Mouse (Mus musculus) stomach, postnatal 0 days (tissue): ENCODE measurements around the gene Cpsf4l. TPM values are rescaled to one million over a fixed set of nuclear protein-coding genes. Genes with fewer than 3 reads are reported as not detected.

Experiments
- ATAC-seq: fragments of 200-750 bp; cut with Nextera tagmentation; 2 replicates; pipeline ENCODE4 v1.8.0; 2017; ENCODE audit not compliant: low FRiP score, low TSS enrichment
- DNase-seq: peaks from one replicate; pipeline ENCODE4 v3.0.0-alpha.2; 2016; ENCODE audit warnings: low spot score
- H3K27ac ChIP-seq: fragments of 300-500 bp; sonication (generic); replicated peaks from 2 replicates; pipeline ENCODE4 v1.5.1; 2014; ENCODE audit warnings: mild to moderate bottlenecking, control low read depth
- H3K27me3 ChIP-seq: fragments of 300-500 bp; sonication (generic); 2 replicates; pipeline ENCODE4 v1.6.1; 2014; ENCODE audit warnings: low read length; ENCODE audit not compliant: control insufficient read depth, insufficient read depth
- H3K36me3 ChIP-seq: fragments of 300-500 bp; sonication (generic); 2 replicates; pipeline ENCODE4 v1.6.1; 2014; ENCODE audit warnings: low read length, mixed read lengths; ENCODE audit not compliant: control insufficient read depth, insufficient read depth
- H3K4me1 ChIP-seq: fragments of 300-500 bp; sonication (generic); replicated peaks from 2 replicates; pipeline ENCODE4 v1.6.1; 2014; ENCODE audit warnings: antibody characterized with exemption; ENCODE audit not compliant: control insufficient read depth, insufficient read depth
- H3K4me2 ChIP-seq: fragments of 300-500 bp; sonication (generic); replicated peaks from 2 replicates; pipeline ENCODE4 v1.6.1; 2014; ENCODE audit warnings: low read depth, mild to moderate bottlenecking, control low read depth, moderate library complexity
- H3K4me3 ChIP-seq: fragments of 300-500 bp; sonication (generic); 2 replicates; pipeline ENCODE4 v1.5.1; 2014; ENCODE audit warnings: low read depth, low read length, control low read depth
- H3K9ac ChIP-seq: fragments of 300-500 bp; sonication (generic); 2 replicates; pipeline ENCODE4 v1.6.1; 2014; ENCODE audit warnings: mild to moderate bottlenecking, low read length, control low read depth, mixed read lengths
- H3K9me3 ChIP-seq: fragments of 300-500 bp; sonication (generic); 2 replicates; pipeline ENCODE4 v1.6.1; 2016; ENCODE audit warnings: low read length; ENCODE audit not compliant: control insufficient read depth
- CTCF ChIP-seq: IDR thresholded peaks from 2 replicates; pipeline ENCODE4 v1.5.1; 2016; ENCODE audit warnings: antibody characterized with exemption, low read depth, mild to moderate bottlenecking, moderate library complexity
- EP300 ChIP-seq: optimal IDR thresholded peaks from 2 replicates; pipeline ENCODE3; 2016; ENCODE audit warnings: antibody characterized with exemption
- WGBS: fragments of 180-500 bp; shearing (Covaris S2); extraction: QIAGEN DNeasy Blood & Tissue Kit; methylation state at CpG from one replicate; pipeline ENCODE4 v1.1.7; 2014; 5-methylcytosine and 5-hydroxymethylcytosine counted together
- polyA plus RNA-seq: library from polyadenylated mRNA; unstranded; fragments of >200 nt; fragmentation: Nextera tagmentation; extraction: Ambion mirVana; gene quantifications from 2 replicates; pipeline ENCODE4 v1.2.1, GENCODE M21; 2015

Gene Cpsf4l
- polyA plus RNA-seq, 1 experiment from 2014 or later = 0.19 TPM

- Histone ChIP-seq H3K27ac (no peak overlapping the region), H3K9ac (no peak overlapping the region), H3K9me3 (no peaks in the 10 kb centered on the region), H3K27me3 (no peaks in the 10 kb centered on the region), H3K4me1 (no peaks in the 10 kb centered on the region; the same call in 1 of the 2 replicates), H3K4me2 (no peak overlapping the region), H3K36me3 (peaks cover 9% of the 10 kb centered on the region), H3K4me3 (no peak overlapping the region)
- no peak for TF ChIP-seq CTCF
- no peak for TF ChIP-seq EP300
- DNase-seq (no peak), ATAC-seq (no peak)
- 71% methylated on average over 2 of the region's 2 CpGs for WGBS
These were observed 33.0 kb downstream of the Cpsf4l start for GRCm38 (mm10) chr11:113676847-113677246.

DNA sequence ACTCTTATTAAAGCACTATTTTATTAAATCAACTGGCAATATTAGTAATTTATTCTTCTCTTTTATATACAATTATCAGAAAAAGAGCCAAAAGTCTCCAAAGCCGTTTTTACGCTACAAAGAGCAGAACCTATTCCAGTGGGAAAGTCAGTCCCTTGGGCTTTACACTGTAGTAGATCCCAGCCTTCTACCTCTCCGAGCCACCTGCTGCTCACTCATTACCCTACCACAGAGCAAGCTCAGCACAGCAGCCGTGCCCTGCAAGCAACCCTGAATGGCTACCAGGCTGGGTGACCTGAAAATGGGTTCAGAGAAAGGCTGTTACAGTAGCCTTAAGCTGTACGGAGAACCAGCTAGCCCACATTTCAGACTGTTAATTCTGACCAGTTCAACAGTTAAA is 35.2 kb downstream of the Cpsf4l start:
- no peak overlapping the region for H3K4me3 ChIP-seq

GRCm38 (mm10) chr11:113673614-113674013 is 36.2 kb downstream of the Cpsf4l start:
- H3K4me1 ChIP-seq = peaks cover under 1% of the 10 kb centered on the region; the same call in 1 of the 2 replicates
- TF ChIP-seq CTCF (no peak), EP300 (no peak)
- H3K9me3 ChIP-seq = no peaks in the 10 kb centered on the region
- no peak for DNase-seq
- H3K9ac ChIP-seq = no peak overlapping the region
- H3K36me3 ChIP-seq = peaks cover 9% of the 10 kb centered on the region
- no peak overlapping the region for H3K4me3 ChIP-seq
- H3K27ac ChIP-seq = 0 out of 2 replicates have a peak overlapping the region, but pooled peaks have one; percentile 25
- H3K4me2 ChIP-seq = no peak overlapping the region
- H3K27me3 ChIP-seq = no peaks in the 10 kb centered on the region
- WGBS = 82% methylated on average over 4 of the region's 4 CpGs
- ATAC-seq = no peak

More for the DNA sequence above, 35.2 kb downstream of the Cpsf4l start:
- TF ChIP-seq CTCF (no peak), EP300 (no peak)
- Histone ChIP-seq H3K27ac (no peak overlapping the region), H3K9ac (no peak overlapping the region), H3K36me3 (peaks cover 9% of the 10 kb centered on the region), H3K4me2 (no peak overlapping the region), H3K9me3 (no peaks in the 10 kb centered on the region), H3K4me1 (no peaks in the 10 kb centered on the region), H3K27me3 (no peaks in the 10 kb centered on the region)
- no peak for DNase-seq
- ATAC-seq = no peak
- 83% methylated on average over 5 of the region's 5 CpGs for WGBS

- TF ChIP-seq CTCF = no peak
- TF ChIP-seq EP300 = no peak
- Histone ChIP-seq H3K36me3 (no peaks in the 10 kb centered on the region; the same call in none of the 2 replicates), H3K27me3 (no peaks in the 10 kb centered on the region), H3K9ac (no peak overlapping the region), H3K9me3 (no peaks in the 10 kb centered on the region), H3K4me2 (no peak overlapping the region), H3K4me1 (peaks cover 3% of the 10 kb centered on the region), H3K27ac (no peak overlapping the region), H3K4me3 (no peak overlapping the region)
- no peak for ATAC-seq
- no peak for DNase-seq
- WGBS = 62% methylated on average over 4 of the region's 4 CpGs
These were observed 40.1 kb downstream of the Cpsf4l start for GRCm38 (mm10) chr11:113669711-113670110.

- H3K36me3 ChIP-seq = no peaks in the 10 kb centered on the region; the same call in 1 of the 2 replicates
- 76% methylated on average over 5 of the region's 5 CpGs for WGBS
- no peak overlapping the region for H3K4me2 ChIP-seq
- no peak overlapping the region; the same call in 1 of the 2 replicates for H3K27ac ChIP-seq
- H3K4me3 ChIP-seq = no peak overlapping the region
- ATAC-seq (no peak), DNase-seq (no peak)
- no peak overlapping the region for H3K9ac ChIP-seq
- TF ChIP-seq EP300 (no peak), CTCF (no peak)
- peaks cover 3% of the 10 kb centered on the region for H3K4me1 ChIP-seq
- no peaks in the 10 kb centered on the region for H3K9me3 ChIP-seq
- H3K27me3 ChIP-seq = no peaks in the 10 kb centered on the region
These were observed 41.0 kb downstream of the Cpsf4l start for GRCm38 (mm10) chr11:113668857-113669256.

GRCm38 (mm10) chr11:113667704-113668103 is 42.1 kb downstream of the Cpsf4l start:
- Histone ChIP-seq H3K9me3 (no peaks in the 10 kb centered on the region), H3K27ac (peak overlapping the region; percentile 74), H3K36me3 (no peaks in the 10 kb centered on the region; the same call in 1 of the 2 replicates), H3K4me3 (no peak overlapping the region), H3K27me3 (no peaks in the 10 kb centered on the region), H3K4me2 (no peak overlapping the region), H3K9ac (no peak overlapping the region), H3K4me1 (peaks cover 3% of the 10 kb centered on the region)
- DNase-seq (no peak), ATAC-seq (peak; percentile 52)
- no peak for TF ChIP-seq CTCF
- TF ChIP-seq EP300 = no peak
- WGBS = 43% methylated on average over 4 of the region's 4 CpGs
